Mouse (Mus musculus): ENCODE measurements around the gene Capza1. TPM values are rescaled to one million over a fixed set of nuclear protein-coding genes. Genes with fewer than 3 reads are reported as not detected.
"Not testable (repeated sequence)": the region's sequence is repeated elsewhere in the genome, so short reads cannot be mapped to it uniquely, and the experiment has no call there.

Gene Capza1
- polyA plus RNA-seq, 1 experiment from 2014 or later: 79.3 TPM

DNA sequence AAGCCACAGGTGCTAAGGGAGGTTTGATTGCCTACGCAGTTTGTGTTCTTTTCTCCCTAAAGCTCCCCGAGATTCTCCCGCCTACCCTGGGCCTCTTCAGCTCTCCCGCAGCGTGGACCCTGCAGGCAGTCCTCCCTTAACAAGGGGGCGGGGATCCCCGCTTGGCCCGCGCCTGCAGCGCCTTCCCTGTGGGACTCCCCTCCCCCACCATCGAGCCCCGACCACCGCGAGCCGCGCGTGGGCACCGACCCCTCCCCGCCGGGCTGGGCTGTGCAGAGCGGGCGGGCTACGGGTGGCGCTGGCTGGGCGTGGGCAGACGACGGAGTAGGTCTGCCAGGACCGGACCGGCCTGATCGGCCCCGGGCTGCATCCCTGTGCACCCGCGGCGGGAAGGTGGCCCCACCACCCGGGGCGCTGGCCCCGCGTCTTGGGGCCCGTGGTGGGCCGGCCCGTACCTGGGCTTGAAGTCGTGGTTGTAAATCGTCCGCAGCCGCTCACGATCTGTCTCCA, 46.8 kb downstream of the Capza1 start:
- Histone ChIP-seq H3K9ac (peak overlapping the region; percentile 84), H3K4me3 (replicated peaks) (peak overlapping the region; percentile 77), H3K27me3 (no peaks in the 10 kb centered on the region), H3K36me3 (replicated peaks) (peaks cover 18% of the 10 kb centered on the region), H3K27ac (replicated peaks) (peak overlapping the region; percentile 83), H3K4me2 (peak overlapping the region; percentile 92), H3K4me1 (replicated peaks) (peaks cover 35% of the 10 kb centered on the region), H3K9me3 (replicated peaks) (no peaks in the 10 kb centered on the region)
- WGBS (ENCODE audit: insufficient replicate concordance): under 1% methylated on average over 46 of the region's 46 CpGs
- peak; percentile 43 for ATAC-seq (ENCODE audit: insufficient read depth)

DNA sequence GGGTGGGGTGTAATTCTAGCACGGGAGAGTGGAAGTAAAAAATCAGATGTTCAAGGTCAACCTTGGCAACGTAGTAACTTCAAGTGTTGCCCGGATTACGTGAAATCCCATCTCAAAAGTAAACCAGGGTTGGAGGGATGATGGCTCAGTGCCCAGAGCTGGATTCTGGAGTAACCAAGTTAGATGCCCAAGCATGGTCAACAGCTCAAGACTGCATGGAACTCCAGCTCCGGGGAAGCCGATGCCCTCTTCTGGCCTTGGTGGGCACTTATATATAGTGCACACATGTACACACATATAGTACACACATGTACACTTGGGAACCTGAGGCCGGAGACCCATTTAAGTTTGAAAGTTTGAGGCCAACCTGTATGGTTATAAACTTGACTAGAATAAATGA, 48.2 kb downstream of the Capza1 start:
- H3K9me3 ChIP-seq (replicated peaks): no peaks in the 10 kb centered on the region
- peaks cover 44% of the 10 kb centered on the region for H3K4me1 ChIP-seq (replicated peaks)
- H3K9ac ChIP-seq: no peak overlapping the region
- H3K27me3 ChIP-seq: no peaks in the 10 kb centered on the region
- ATAC-seq (ENCODE audit: insufficient read depth): no peak
- no peak overlapping the region for H3K27ac ChIP-seq (replicated peaks)
- 88% methylated on average over 7 of the region's 7 CpGs for WGBS (ENCODE audit: insufficient replicate concordance)
- H3K4me3 ChIP-seq (replicated peaks): no peak overlapping the region
- H3K36me3 ChIP-seq (replicated peaks): peaks cover 4% of the 10 kb centered on the region
- no peak overlapping the region for H3K4me2 ChIP-seq

DNA sequence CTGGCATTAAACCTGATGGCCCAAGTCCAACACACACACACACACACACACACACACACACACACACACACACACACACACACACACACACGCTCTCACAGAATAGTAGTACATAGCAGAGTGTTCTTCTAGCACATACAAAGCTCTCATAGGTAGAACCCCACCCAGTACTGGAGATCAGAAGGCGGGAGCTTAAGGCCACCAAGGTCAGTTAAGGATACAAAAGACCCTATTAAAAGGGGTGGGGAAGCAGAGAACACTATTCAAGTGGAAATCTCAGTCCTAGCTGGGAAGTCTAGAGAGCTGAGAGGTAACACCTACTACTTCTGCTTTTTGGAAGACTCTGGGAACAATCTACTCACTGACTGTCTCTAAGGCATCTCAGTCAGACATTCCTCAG, 49.0 kb downstream of the Capza1 start:
- Histone ChIP-seq H3K4me1 (replicated peaks) (peaks cover 44% of the 10 kb centered on the region), H3K27ac (replicated peaks) (no peak overlapping the region)
- 78% methylated on average over 2 of the region's 2 CpGs for WGBS (ENCODE audit: insufficient replicate concordance)

DNA sequence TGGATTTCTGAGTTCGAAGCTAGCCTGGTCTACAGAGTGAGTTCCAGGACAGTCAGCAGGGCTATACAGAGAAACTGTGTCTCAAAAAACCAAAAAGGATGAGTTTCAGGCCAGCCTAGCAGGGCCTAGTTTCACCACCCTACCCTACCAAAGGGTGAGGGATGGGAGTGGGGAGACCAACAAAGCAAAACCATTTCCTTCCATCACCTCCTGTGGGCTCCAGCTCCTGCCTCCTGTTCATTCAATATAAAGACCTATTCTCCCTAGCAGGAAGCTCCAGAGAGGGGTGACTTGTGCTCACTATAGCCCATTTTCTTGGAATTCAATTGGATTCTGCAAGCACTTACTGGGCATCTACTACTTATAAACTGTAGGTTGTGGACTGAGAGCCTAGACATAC, 49.6 kb downstream of the Capza1 start:
- WGBS (ENCODE audit: insufficient replicate concordance): 71% methylated on average over 1 of the region's 1 CpGs
- Histone ChIP-seq H3K27me3 (no peaks in the 10 kb centered on the region), H3K36me3 (replicated peaks) (no peaks in the 10 kb centered on the region), H3K9me3 (replicated peaks) (no peaks in the 10 kb centered on the region), H3K4me2 (no peak overlapping the region), H3K9ac (no peak overlapping the region), H3K4me1 (replicated peaks) (peaks cover 41% of the 10 kb centered on the region), H3K4me3 (replicated peaks) (no peak overlapping the region), H3K27ac (replicated peaks) (no peak overlapping the region)
- ATAC-seq (ENCODE audit: insufficient read depth): no peak

More for the DNA sequence above, 49.0 kb downstream of the Capza1 start:
- Histone ChIP-seq H3K9ac (no peak overlapping the region), H3K4me2 (no peak overlapping the region), H3K36me3 (replicated peaks) (no peaks in the 10 kb centered on the region), H3K4me3 (replicated peaks) (no peak overlapping the region), H3K27me3 (no peaks in the 10 kb centered on the region), H3K9me3 (replicated peaks) (no peaks in the 10 kb centered on the region)
- no peak for ATAC-seq (ENCODE audit: insufficient read depth)

DNA sequence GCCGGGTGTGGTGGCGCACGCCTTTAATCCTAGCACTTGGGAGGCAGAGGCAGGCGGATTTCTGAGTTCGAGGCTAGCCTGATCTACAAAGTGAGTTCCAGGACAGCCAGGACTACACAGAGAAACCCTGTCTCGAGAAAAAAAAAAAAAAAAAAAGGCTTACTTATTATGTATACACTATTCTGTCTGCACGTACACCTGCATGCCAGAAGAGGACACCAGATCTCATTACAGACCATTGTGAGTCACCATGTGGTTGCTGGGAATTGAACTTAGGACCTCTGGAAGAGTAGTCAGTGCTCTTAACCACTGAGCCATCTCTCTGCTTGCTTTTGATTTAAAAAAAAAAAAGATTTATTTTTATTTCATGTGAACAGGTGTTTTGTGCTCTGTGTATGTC, 51.1 kb downstream of the Capza1 start:
- H3K4me2 ChIP-seq; H3K9me3 ChIP-seq (replicated peaks); ATAC-seq (ENCODE audit: insufficient read depth); H3K4me3 ChIP-seq (replicated peaks); H3K27me3 ChIP-seq; H3K36me3 ChIP-seq (replicated peaks); H3K9ac ChIP-seq; H3K27ac ChIP-seq (replicated peaks): not testable (repeated sequence)
- WGBS (ENCODE audit: insufficient replicate concordance): 76% methylated on average over 7 of the region's 7 CpGs
- H3K4me1 ChIP-seq (replicated peaks): peaks cover 26% of the 10 kb centered on the region

DNA sequence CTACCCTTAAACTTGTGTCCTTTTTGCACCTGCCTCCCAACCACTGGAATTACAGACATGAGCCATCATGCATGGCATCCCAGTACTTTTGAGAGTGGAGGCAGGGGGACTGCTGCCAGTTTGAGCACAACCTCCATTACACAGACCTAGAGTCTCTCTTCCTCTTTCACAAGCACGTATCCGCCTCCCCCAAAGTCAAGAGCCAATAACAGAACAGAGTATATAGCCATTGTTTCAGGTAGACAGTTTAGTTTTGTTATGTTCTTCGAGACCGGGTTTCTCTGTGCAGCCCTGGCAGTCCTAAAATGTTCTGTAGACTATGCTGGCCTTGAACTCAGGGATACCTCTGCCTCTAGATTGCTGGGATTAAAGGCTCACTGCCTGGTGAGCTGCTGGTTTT, 52.1 kb downstream of the Capza1 start:
- H3K27me3 ChIP-seq: no peaks in the 10 kb centered on the region
- no peak overlapping the region for H3K4me3 ChIP-seq (replicated peaks)
- no peak overlapping the region for H3K4me2 ChIP-seq
- no peak overlapping the region for H3K9ac ChIP-seq
- no peak overlapping the region for H3K27ac ChIP-seq (replicated peaks)
- H3K9me3 ChIP-seq (replicated peaks): no peaks in the 10 kb centered on the region
- 74% methylated on average over 4 of the region's 4 CpGs for WGBS (ENCODE audit: insufficient replicate concordance)
- no peak for ATAC-seq (ENCODE audit: insufficient read depth)
- H3K36me3 ChIP-seq (replicated peaks): no peaks in the 10 kb centered on the region
- peaks cover 17% of the 10 kb centered on the region for H3K4me1 ChIP-seq (replicated peaks)

DNA sequence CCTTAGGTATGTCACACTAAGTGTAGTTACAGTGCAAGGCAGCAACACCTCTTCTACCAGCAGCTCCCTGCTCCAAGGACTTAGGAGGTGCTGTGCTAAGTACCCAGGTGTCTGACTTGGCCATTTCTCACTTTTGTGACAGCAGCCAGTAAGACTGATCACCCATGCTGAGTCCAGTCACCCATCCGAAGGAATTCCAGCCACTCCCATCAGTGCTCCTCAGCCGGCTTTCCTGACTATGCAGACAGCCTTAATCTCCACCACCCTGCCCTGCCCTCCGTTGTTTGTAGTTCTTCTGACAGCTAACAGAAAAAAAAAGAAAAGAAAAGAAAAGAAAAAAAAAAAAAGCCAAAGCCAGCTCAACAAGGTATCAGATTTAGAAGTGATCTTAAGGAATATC, 52.6 kb downstream of the Capza1 start:
- peaks cover 14% of the 10 kb centered on the region for H3K4me1 ChIP-seq (replicated peaks)
- no peak for ATAC-seq (ENCODE audit: insufficient read depth)
- WGBS (ENCODE audit: insufficient replicate concordance): 67% methylated on average over 3 of the region's 3 CpGs
- no peaks in the 10 kb centered on the region for H3K9me3 ChIP-seq (replicated peaks)
- no peaks in the 10 kb centered on the region for H3K27me3 ChIP-seq
- no peaks in the 10 kb centered on the region for H3K36me3 ChIP-seq (replicated peaks)
- no peak overlapping the region for H3K4me2 ChIP-seq
- no peak overlapping the region for H3K27ac ChIP-seq (replicated peaks)
- no peak overlapping the region for H3K9ac ChIP-seq
- no peak overlapping the region for H3K4me3 ChIP-seq (replicated peaks)

DNA sequence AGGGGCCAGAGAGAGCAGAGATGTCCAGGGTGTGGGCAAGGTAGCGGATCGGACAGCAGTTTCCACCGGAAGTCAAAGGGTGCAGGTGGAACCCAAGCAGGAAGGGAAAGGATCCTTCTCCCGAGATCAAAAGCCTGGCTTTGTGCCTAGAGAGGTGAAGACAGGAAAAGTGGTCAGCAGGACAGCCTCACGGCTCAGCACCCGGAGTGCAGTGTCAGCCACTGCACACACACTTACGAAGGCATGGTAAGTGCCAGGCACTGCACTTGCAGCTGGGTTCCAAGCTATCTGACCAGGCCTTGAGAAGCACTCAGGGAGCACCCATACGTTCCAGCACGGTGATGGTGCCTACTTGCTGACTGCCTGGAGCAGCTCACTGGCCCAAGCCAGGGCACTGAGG, 58.8 kb downstream of the Capza1 start:
- H3K4me3 ChIP-seq (replicated peaks): no peak overlapping the region
- 75% methylated on average over 9 of the region's 9 CpGs for WGBS (ENCODE audit: insufficient replicate concordance)
- no peak overlapping the region for H3K4me2 ChIP-seq
- H3K9ac ChIP-seq: no peak overlapping the region
- no peaks in the 10 kb centered on the region for H3K4me1 ChIP-seq (replicated peaks)
- no peak for ATAC-seq (ENCODE audit: insufficient read depth)
- H3K9me3 ChIP-seq (replicated peaks): no peaks in the 10 kb centered on the region
- no peaks in the 10 kb centered on the region for H3K27me3 ChIP-seq
- H3K27ac ChIP-seq (replicated peaks): no peak overlapping the region
- H3K36me3 ChIP-seq (replicated peaks): peaks cover 31% of the 10 kb centered on the region

DNA sequence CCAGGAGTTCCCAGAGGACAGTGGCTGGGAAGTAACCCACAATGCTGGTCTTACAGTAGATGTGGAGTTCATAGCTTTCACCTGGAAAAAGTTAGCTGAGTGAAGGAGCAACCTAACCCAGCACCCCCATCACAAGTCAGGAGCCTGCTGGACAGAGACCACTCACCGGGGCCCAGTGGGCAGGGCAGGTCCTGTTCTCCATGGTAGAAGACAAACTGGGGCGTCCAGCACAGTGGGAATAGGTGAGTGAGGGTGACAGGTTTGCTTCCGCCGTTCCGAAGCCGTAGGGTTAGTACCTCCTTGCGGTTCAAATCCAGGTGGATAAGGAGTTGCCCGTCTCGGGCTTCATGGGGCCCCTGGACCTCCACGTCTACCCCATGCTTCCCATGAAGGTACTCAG, 60.0 kb downstream of the Capza1 start:
- Histone ChIP-seq H3K36me3 (replicated peaks) (peaks cover 43% of the 10 kb centered on the region), H3K27me3 (no peaks in the 10 kb centered on the region), H3K4me2 (no peak overlapping the region), H3K4me3 (replicated peaks) (no peak overlapping the region), H3K4me1 (replicated peaks) (no peaks in the 10 kb centered on the region), H3K9ac (no peak overlapping the region), H3K27ac (replicated peaks) (no peak overlapping the region), H3K9me3 (replicated peaks) (no peaks in the 10 kb centered on the region)
- no peak for ATAC-seq (ENCODE audit: insufficient read depth)
- WGBS (ENCODE audit: insufficient replicate concordance): 84% methylated on average over 10 of the region's 10 CpGs

DNA sequence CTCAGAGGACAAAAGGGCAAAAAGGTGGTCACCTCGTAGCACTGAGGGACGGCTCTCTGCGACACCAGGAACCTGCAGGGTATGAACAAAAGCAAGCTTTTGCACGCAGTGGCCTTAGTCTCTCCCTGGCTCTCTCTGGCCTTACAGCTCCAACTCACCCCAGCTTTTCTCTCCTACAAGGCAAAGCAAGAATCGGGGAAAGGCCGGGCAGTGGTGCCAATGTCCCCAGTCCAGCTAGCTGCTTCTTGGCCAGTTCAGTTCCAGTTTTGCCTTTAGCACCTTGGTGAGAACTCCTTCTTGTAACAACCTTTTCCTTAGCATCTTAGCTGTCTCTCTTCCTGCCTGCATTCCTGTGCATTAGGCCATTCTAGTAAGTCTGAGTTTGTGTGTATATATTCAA, 62.8 kb downstream of the Capza1 start:
- Histone ChIP-seq H3K27me3 (no peaks in the 10 kb centered on the region), H3K4me1 (replicated peaks) (peaks cover 9% of the 10 kb centered on the region), H3K36me3 (replicated peaks) (peaks cover 58% of the 10 kb centered on the region), H3K4me2 (no peak overlapping the region), H3K9me3 (replicated peaks) (no peaks in the 10 kb centered on the region), H3K9ac (no peak overlapping the region), H3K4me3 (replicated peaks) (no peak overlapping the region), H3K27ac (replicated peaks) (no peak overlapping the region)
- WGBS (ENCODE audit: insufficient replicate concordance): 72% methylated on average over 6 of the region's 6 CpGs
- ATAC-seq (ENCODE audit: insufficient read depth): no peak

DNA sequence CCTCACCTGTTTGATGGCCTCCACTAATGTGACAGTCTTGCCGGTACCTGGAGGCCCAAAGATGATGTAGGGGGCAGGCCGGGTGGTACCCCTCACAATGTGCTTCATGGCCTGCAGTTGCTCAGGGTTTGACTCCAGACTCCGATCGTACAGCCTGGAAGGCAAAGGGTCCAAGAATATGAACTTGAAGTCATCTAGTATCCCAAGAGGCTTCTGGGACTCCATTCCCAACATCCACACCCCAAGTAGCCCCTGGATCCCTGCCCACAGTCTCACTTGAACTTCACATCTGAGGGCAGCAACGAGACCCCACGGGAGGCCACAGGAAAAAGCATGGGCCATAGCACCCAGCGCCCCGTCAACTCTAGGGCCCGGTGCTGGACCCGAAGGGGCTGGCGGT, 63.6 kb downstream of the Capza1 start:
- no peak for ATAC-seq (ENCODE audit: insufficient read depth)
- Histone ChIP-seq H3K36me3 (replicated peaks) (peaks cover 62% of the 10 kb centered on the region), H3K4me1 (replicated peaks) (peaks cover 15% of the 10 kb centered on the region), H3K4me3 (replicated peaks) (no peak overlapping the region), H3K27ac (replicated peaks) (no peak overlapping the region), H3K27me3 (no peaks in the 10 kb centered on the region), H3K4me2 (no peak overlapping the region), H3K9ac (no peak overlapping the region), H3K9me3 (replicated peaks) (no peaks in the 10 kb centered on the region)
- 84% methylated on average over 11 of the region's 11 CpGs for WGBS (ENCODE audit: insufficient replicate concordance)

DNA sequence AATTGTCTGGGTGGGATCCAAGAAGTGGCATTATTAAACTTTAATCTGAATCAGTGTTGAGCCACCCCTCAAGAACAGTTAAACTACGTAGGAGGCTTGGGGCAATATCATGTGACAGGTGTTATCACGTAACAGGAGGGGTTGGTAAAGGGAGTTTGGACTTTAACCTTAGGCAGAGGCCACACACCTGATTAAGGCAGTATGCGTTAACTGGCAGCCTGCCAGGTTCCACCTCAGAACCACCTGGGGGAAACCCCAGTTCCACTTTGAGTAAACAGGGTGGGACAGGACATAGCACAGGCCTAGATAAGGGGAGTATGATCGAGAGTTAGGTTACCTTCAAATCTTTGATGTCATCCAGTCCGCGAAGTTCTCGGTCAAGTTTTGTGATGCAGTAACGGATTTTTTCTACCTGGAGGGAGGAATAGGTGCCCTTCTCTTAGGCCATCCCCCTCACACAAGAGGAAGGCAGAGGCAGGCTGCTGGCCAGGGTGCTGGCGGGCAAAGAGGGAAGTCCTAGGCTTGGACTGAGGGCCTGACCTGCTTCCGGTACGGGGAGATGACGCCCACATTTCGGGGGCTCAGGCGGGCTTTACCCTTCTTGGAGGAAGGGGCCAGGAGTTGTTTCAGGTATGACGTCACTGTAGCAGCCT, 67.7 kb downstream of the Capza1 start:
- no peaks in the 10 kb centered on the region for H3K27me3 ChIP-seq
- H3K9me3 ChIP-seq (replicated peaks): no peaks in the 10 kb centered on the region
- H3K4me2 ChIP-seq: no peak overlapping the region
- H3K4me1 ChIP-seq (replicated peaks): peaks cover 43% of the 10 kb centered on the region
- H3K27ac ChIP-seq (replicated peaks): 0 out of 2 replicates have a peak overlapping the region, but pooled peaks have one; percentile 5
- 62% methylated on average over 15 of the region's 15 CpGs for WGBS (ENCODE audit: insufficient replicate concordance)
- peak; percentile 66 for ATAC-seq (ENCODE audit: insufficient read depth)
- no peak overlapping the region for H3K9ac ChIP-seq
- H3K4me3 ChIP-seq (replicated peaks): no peak overlapping the region
- peaks cover 48% of the 10 kb centered on the region for H3K36me3 ChIP-seq (replicated peaks)

All from liver, embryonic 15.5 days (tissue).